Mouse (Mus musculus): Measurements from ENCODE around the gene Cnot2. TPM values are rescaled to one million over a fixed set of nuclear protein-coding genes. Genes with fewer than 3 reads are reported as not detected.
"Not testable (repeated sequence)": the region's sequence is repeated elsewhere in the genome, so short reads cannot be mapped to it uniquely, and the experiment has no call there.

Gene Cnot2
- total RNA-seq (2021), result 10 to 100 TPM; 68.3 to 76.9 TPM
- long read RNA-seq, experiment 1, transcript Cnot2-203 (16 exons, 2,800 nt), result major isoform, 14 of 101 reads
- long read RNA-seq, experiment 1, partial matches to known transcripts, result 6 of 101 reads
- long read RNA-seq, experiment 1, other reads (novel, unspliced or antisense), result 71 of 101 reads
- long read RNA-seq, experiment 2, transcript Cnot2-203 (16 exons, 2,800 nt), result major isoform, 9 of 56 reads
- long read RNA-seq, experiment 2, partial matches to known transcripts, result 3 of 56 reads
- long read RNA-seq, experiment 2, other reads (novel, unspliced or antisense), result 41 of 56 reads

GRCm38 (mm10) chr10:116581369-116581718 is at the start of gene Cnot2:
Gene Cnot2, minus strand, starts transcription at chr10:116581511.
- intact Hi-C loops (cut with DNase I), result loop anchor here (2.0 to 5.0 kb wide), 4 partner anchors 94 to 266 kb away; no protein-coding TSS in a partner anchor
- Histone ChIP-seq H3K27ac (peak within 1 kb of the TSS; percentile 97), H3K4me3 (peak within 1 kb of the TSS; percentile 76)
- DNase-seq (ENCODE audit: extremely low spot score in 1 of 2, low spot score in 2 of 2), result peak; percentile 95 to 97
- TF ChIP-seq CTCF (IDR thresholded peaks at IDR 0.05), result no peak

GRCm38 (mm10) chr10:116628926-116629325 is 47.6 kb upstream of the Cnot2 start:
- intact Hi-C loops (cut with DNase I), result no loop called here
- Histone ChIP-seq H3K27ac (no peak overlapping the region), H3K4me3 (no peak overlapping the region)
- TF ChIP-seq CTCF (IDR thresholded peaks at IDR 0.05), result no peak
- peak in 1 of 2 experiments; percentile 11 for DNase-seq (ENCODE audit: extremely low spot score in 1 of 2, low spot score in 2 of 2)

GRCm38 (mm10) chr10:116626009-116626408 is 44.7 kb upstream of the Cnot2 start:
- H3K4me3 ChIP-seq, result no peak overlapping the region
- intact Hi-C loops (cut with DNase I), result no loop called here
- no peak for TF ChIP-seq CTCF (IDR thresholded peaks at IDR 0.05)
- no peak for DNase-seq (ENCODE audit: extremely low spot score in 1 of 2, low spot score in 2 of 2)
- no peak overlapping the region for H3K27ac ChIP-seq

- H3K4me3 ChIP-seq; DNase-seq (ENCODE audit: extremely low spot score in 1 of 2, low spot score in 2 of 2); H3K27ac ChIP-seq; intact Hi-C loops (cut with DNase I): not testable (repeated sequence)
Observed at GRCm38 (mm10) chr10:116613250-116613649, 31.9 kb upstream of the Cnot2 start.

- Histone ChIP-seq H3K27ac (no peak overlapping the region), H3K4me3 (no peak overlapping the region)
- no peak for TF ChIP-seq CTCF (IDR thresholded peaks at IDR 0.05)
- DNase-seq (ENCODE audit: extremely low spot score in 1 of 2, low spot score in 2 of 2), result no peak
- intact Hi-C loops (cut with DNase I), result no loop called here
Observed at GRCm38 (mm10) chr10:116604905-116605162, 23.5 kb upstream of the Cnot2 start.

GRCm38 (mm10) chr10:116604081-116604904 is 23.0 kb upstream of the Cnot2 start:
- TF ChIP-seq CTCF (IDR thresholded peaks at IDR 0.05), result no peak
- intact Hi-C loops (cut with DNase I), result no loop called here
- H3K4me3 ChIP-seq, result no peak overlapping the region
- no peak overlapping the region for H3K27ac ChIP-seq
- DNase-seq (ENCODE audit: extremely low spot score in 1 of 2, low spot score in 2 of 2), result no peak

GRCm38 (mm10) chr10:116599056-116599850 is 17.9 kb upstream of the Cnot2 start:
- DNase-seq (ENCODE audit: extremely low spot score in 1 of 2, low spot score in 2 of 2), result no peak
- no peak overlapping the region for H3K4me3 ChIP-seq
- TF ChIP-seq CTCF (IDR thresholded peaks at IDR 0.05), result no peak
- intact Hi-C loops (cut with DNase I), result no loop called here
- H3K27ac ChIP-seq, result no peak overlapping the region

GRCm38 (mm10) chr10:116582738-116583137 is 1.4 kb upstream of the Cnot2 start:
- TF ChIP-seq CTCF (IDR thresholded peaks at IDR 0.05), result no peak
- intact Hi-C loops (cut with DNase I), result loop anchor here (5.0 kb wide), 3 partner anchors 95 to 265 kb away; no protein-coding TSS in a partner anchor
- peak overlapping the region; percentile 97; the same call in 1 of the 2 replicates for H3K27ac ChIP-seq
- H3K4me3 ChIP-seq, result peak overlapping the region; percentile 76
- DNase-seq (ENCODE audit: extremely low spot score in 1 of 2, low spot score in 2 of 2), result no peak

- H3K27ac ChIP-seq, result peak overlapping the region; percentile 97
- peak overlapping the region; percentile 76 for H3K4me3 ChIP-seq
- DNase-seq (ENCODE audit: extremely low spot score in 1 of 2, low spot score in 2 of 2), result peak; percentile 51 to 58
- intact Hi-C loops (cut with DNase I), result loop anchor here (2.0 to 5.0 kb wide), 4 partner anchors 95 to 265 kb away; no protein-coding TSS in a partner anchor
- TF ChIP-seq CTCF (IDR thresholded peaks at IDR 0.05), result no peak; the same call in 1 of the 2 replicates
Observed at GRCm38 (mm10) chr10:116581719-116582481, 589 bp upstream of the Cnot2 start.

- intact Hi-C loops (cut with DNase I), result loop anchor here (2.0 to 5.0 kb wide), 4 partner anchors 93 to 267 kb away; no protein-coding TSS in a partner anchor
- no peak for TF ChIP-seq CTCF (IDR thresholded peaks at IDR 0.05)
- Histone ChIP-seq H3K27ac (peak overlapping the region; percentile 97), H3K4me3 (peak overlapping the region; percentile 76)
- DNase-seq (ENCODE audit: extremely low spot score in 1 of 2, low spot score in 2 of 2), result peak; percentile 38 to 47
Observed at GRCm38 (mm10) chr10:116580591-116581358, 536 bp downstream of the Cnot2 start.

All from left cerebral cortex, adult 2 months (tissue).